Mouse (Mus musculus) gastrocnemius, adult 2 months (tissue): ENCODE data around the gene Cideb. TPM values are rescaled to one million over a fixed set of nuclear protein-coding genes. Genes with fewer than 3 reads are reported as not detected.

Experiments used
- DNase-seq: peaks from one replicate; pipeline ENCODE4 v3.0.0; 2022
- H3K27ac ChIP-seq: fragments of 200-600 bp; 2 replicates; pipeline ENCODE4 v1.8.1; 2022; ENCODE audit warnings: mild to moderate bottlenecking
- H3K4me3 ChIP-seq: fragments of 200-600 bp; 2 replicates; pipeline ENCODE4 v1.8.1; 2022; ENCODE audit warnings: mild to moderate bottlenecking, moderate library complexity
- CTCF ChIP-seq: fragments of 200-600 bp; IDR thresholded peaks from 2 replicates; pipeline ENCODE4 v1.8.1; 2022; ENCODE audit warnings: antibody characterized with exemption, mild to moderate bottlenecking, moderate library complexity
- intact Hi-C: fragments of 180-260 bp; cut with DNase I; formaldehyde crosslinking; loops from one replicate; pipeline ENCODE4 v1.15.1; 2025
- total RNA-seq, 2 experiments: library from RNA; stranded (reverse); gene quantifications; 2 replicates each; pipeline ENCODE4 v1.2.3; 2021

Cideb gene
- total RNA-seq, 2 experiments from 2014 or later = not detected

DNA sequence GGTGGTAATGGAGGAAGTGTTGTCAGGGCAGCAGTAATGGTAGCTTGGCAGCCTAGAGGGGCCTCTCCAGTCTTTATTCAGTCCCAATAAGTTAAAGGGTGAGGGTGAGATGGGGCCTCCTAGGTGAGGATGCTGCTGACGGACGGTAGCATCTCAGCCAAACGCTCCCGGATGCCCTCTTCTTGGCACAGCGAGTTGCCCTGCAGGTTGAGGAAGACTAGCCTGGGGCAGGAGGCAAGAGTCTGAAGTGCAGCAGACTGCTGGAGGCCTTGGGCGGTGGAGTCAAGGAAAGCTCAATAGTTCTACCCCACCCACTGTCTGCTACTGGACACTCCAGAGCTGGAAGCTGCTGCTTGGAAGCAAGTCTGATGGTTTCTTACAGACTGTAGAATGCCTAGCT, 42.0 kb downstream of the Cideb start:
- no peak overlapping the region for H3K4me3 ChIP-seq
- TF ChIP-seq CTCF = no peak
- no peak overlapping the region for H3K27ac ChIP-seq
- intact Hi-C loops = no loop called here
- DNase-seq = no peak

DNA sequence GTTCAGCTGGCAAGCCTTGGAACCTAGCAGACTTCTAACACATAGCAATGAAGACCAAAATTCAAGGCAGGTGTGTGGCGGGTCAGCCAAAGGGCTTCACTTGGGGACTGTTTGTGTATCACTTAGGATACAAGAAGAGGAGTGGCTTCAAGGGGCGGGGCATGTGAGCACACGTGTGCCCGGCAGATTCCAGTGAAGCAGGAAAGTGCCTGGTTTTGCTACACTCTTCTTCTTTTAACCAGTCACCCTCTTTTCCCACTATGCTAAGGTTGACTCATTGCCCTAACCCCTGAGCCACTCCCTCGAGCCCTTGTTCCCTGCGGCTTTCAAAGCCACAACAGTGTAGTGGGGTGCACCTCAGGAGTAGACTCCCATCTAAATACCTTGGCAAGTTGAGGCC, 43.4 kb downstream of the Cideb start:
- intact Hi-C loops = no loop called here
- no peak for DNase-seq
- H3K4me3 ChIP-seq = no peak overlapping the region
- no peak overlapping the region for H3K27ac ChIP-seq
- no peak for TF ChIP-seq CTCF

DNA sequence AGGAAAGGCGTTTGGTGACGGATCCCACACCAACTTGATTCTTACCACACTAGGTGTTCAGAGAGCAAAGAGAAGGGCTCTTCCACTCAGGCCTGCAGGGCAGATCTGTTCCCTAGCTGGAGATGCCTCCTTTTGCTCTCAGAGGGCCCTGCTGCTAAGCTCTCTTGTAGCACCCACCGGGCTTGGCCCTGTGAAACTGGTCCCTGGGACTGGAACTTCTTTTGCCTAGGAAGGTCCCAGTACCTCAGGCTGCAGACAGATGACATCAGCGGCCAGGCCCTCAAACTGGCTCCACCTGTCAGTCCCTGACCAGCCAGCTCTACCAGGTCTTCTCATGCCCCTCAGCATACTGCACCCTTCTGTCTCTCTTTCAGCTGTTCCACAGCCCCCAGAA, 44.5 kb downstream of the Cideb start, which contains the start of gene Tgm1:
Tgm1 (minus strand) TSS at position 198 of the 394 bp plus-strand sequence.
- no peak for TF ChIP-seq CTCF
- intact Hi-C loops = no loop called here
- Histone ChIP-seq H3K4me3 (peak within 1 kb of the TSS; percentile 48), H3K27ac (no peak within 1 kb of the TSS)
- no peak for DNase-seq

DNA sequence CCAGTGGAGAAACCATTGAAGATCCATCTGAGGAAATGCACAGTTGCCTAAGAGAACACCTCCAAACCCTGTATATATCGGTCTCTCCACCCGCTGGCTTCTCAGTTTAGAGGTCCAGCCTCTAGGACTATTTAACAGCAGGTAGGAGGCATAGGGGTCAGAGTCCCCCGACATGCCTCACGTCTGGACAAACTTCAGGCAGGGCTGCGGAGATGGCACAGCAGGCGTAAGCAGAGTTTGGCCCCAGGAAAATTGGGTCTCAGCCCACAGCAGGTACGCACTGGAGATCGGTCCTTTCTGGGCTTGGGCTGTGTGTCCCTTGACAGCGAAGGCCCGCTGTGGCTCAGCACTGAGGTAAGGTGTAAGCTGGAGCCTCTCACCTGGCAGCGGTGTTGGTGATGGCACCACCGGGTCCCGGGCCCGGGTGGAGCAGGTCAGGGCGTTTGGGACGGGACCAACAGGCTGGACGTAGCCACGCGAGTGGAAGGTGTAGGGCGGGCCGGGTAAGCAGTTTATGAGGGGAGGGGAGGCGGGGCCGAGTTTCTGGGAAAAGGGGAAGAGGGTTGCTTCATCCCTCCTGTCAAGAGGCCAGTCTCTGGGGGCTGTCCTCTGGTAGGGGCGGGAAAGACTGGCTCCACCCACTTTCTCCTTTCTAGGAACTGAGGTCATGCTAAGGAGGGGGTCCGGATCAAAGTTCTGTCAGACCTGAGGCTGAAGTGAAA, 45.1 kb downstream of the Cideb start:
- peak; percentile 53 for DNase-seq
- Histone ChIP-seq H3K27ac (no peak overlapping the region), H3K4me3 (peak overlapping the region; percentile 48)
- no peak for TF ChIP-seq CTCF
- intact Hi-C loops = no loop called here

DNA sequence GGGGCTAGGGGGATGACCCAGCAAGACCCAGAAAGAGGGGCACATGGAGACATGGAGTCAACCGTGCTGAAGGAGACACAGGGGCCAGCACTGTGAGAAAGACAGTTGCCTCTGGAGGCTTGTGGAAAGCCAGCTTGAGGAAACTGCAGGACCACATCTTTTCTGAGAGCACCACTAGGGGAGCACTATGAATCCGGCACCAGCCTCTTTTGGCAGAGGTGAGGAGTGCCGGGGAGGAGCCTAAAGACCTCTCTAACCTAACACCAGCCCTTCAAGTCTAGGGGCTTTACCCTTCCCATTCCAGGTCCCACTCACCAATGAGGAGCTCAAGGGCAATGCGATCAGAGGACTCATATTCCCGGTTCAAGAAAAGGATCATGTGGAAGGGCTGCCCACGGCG, 46.5 kb downstream of the Cideb start:
- no peak overlapping the region for H3K4me3 ChIP-seq
- intact Hi-C loops = no loop called here

DNA sequence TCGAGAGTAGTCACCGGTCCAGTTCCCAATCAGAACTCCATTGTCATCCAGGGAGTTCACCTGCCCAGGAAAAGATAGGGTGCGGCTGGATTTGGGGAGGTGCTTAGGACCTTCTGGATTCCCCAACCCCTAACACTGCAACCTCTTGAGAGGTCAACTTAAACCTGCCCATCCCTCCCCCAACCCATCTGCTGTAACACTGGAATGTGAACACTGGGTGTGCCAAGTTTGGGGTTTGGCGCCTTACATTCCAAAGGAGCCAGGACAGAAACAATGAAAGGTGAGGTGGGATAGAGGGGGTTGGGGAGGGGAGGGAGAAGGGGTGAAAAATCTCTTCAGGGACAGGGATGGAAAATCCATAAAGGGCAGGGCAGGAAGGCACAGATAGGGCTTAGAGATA, 48.7 kb downstream of the Cideb start:
- DNase-seq = no peak
- no peak overlapping the region for H3K27ac ChIP-seq
- H3K4me3 ChIP-seq = no peak overlapping the region
- TF ChIP-seq CTCF = no peak
- intact Hi-C loops = no loop called here

More for the DNA sequence above, 46.5 kb downstream of the Cideb start:
- no peak for DNase-seq
- no peak overlapping the region for H3K27ac ChIP-seq
- TF ChIP-seq CTCF = no peak

DNA sequence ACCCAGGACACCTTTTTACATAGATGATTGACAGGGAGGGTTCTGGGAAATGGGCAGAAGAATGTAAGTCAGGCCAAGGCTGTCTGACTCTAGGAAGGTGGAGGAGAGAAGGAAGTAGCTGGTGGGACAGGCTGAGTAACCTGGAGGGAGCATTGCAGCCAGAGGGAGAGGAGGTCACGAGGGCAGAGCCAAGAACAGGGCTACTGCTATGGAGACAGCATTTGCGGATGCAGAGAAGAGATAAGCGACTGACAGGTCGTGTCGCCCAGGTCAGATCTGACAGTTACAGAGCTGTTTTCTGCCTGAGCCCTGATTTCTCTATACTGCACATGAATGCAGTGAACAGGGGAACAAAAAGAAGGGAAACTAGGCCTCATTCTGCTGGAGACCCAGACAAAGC, 50.9 kb downstream of the Cideb start:
- no peak overlapping the region for H3K4me3 ChIP-seq
- H3K27ac ChIP-seq = no peak overlapping the region
- DNase-seq = no peak
- no peak for TF ChIP-seq CTCF
- intact Hi-C loops = no loop called here

DNA sequence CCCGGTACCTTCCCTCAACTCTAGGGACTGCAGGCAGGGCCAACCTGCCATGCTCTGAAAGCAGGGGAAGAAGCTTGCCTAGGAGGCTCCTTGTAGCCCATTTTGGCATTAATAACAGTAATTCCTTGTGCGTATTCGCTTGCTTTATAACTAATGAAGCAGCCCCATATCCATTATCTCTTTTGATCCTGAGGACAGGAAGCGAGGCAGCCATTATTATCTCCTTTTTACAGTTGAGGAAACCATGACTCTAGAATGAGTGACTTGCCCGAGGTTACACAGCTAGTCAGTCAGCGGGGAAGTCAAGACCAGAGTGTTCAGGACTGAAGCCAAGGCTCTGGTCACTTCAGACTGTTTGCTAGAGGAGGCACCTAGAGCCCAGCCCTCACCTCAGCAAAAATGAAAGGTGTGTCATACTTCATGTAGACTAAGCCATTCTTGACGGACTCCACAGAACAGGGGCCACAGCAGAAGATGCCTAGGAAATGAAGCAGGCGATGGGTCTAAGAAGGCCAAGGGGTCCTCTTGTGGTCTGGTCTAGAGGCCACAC, 52.1 kb downstream of the Cideb start:
- intact Hi-C loops = no loop called here
- H3K4me3 ChIP-seq = no peak overlapping the region
- TF ChIP-seq CTCF = no peak

More for the DNA sequence above, 52.1 kb downstream of the Cideb start:
- DNase-seq = no peak
- no peak overlapping the region for H3K27ac ChIP-seq

Other genes starting within 250 kb of the Cideb start
- gene Cpne6, start 248.0 kb downstream of the Cideb start, total RNA-seq = not detected
- not detected for gene Nrl, start 233.5 kb downstream of the Cideb start, total RNA-seq
- 1 to 10 TPM; 3.5 to 4.2 TPM for gene Pck2, start 218.2 kb downstream of the Cideb start, total RNA-seq
- gene Dcaf11, start 198.5 kb downstream of the Cideb start, total RNA-seq = 100 to 1,000 TPM; 129 to 133 TPM
- not detected for gene A730061H03Rik, start 198.1 kb downstream of the Cideb start, total RNA-seq
- gene Fitm1, start 182.8 kb downstream of the Cideb start, total RNA-seq = 100 to 1,000 TPM; 282 to 334 TPM
- gene Psme1, start 180.3 kb downstream of the Cideb start, total RNA-seq = 10 to 100 TPM; 53.3 to 75.5 TPM
- gene Emc9, start 173.2 kb downstream of the Cideb start, total RNA-seq = 10 to 100 TPM; 30.3 to 45.2 TPM
- 10 to 100 TPM; 33.8 to 54.8 TPM for gene Psme2, start 167.3 kb downstream of the Cideb start, total RNA-seq
- gene Rnf31, start 166.8 kb downstream of the Cideb start, total RNA-seq = 10 to 100 TPM; 17.1 to 20.4 TPM
- 1 to 10 TPM; 4.7 to 5.1 TPM for gene Irf9, start 154.9 kb downstream of the Cideb start, total RNA-seq
- gene Rec8, start 140.4 kb downstream of the Cideb start, total RNA-seq = not detected
- gene Ipo4, start 122.5 kb downstream of the Cideb start, total RNA-seq = 10 to 100 TPM; 73.2 to 81.0 TPM
- 1 to 10 TPM; 1.1 to 2.3 TPM for gene Gm49378, start 120.6 kb downstream of the Cideb start, total RNA-seq
- gene Tm9sf1, start 114.7 kb downstream of the Cideb start, total RNA-seq = 10 to 100 TPM; 15.0 to 21.3 TPM
- gene Tssk4, start 108.3 kb downstream of the Cideb start, total RNA-seq = under 1 TPM; 0.20 to 0.28 TPM
- 10 to 100 TPM; 17.4 to 23.8 TPM for gene Mdp1, start 98.0 kb downstream of the Cideb start, total RNA-seq
- gene Gmpr2, start 86.5 kb downstream of the Cideb start, total RNA-seq = 1 to 10 TPM; 2.4 to 3.1 TPM
- gene Nedd8, start 86.3 kb downstream of the Cideb start, total RNA-seq = 100 to 1,000 TPM; 188 to 211 TPM
- 10 to 100 TPM; 10.4 to 13.1 TPM for gene Tinf2, start 76.6 kb downstream of the Cideb start, total RNA-seq
- gene Tgm1, start 44.5 kb downstream of the Cideb start, total RNA-seq = under 1 TPM in 1 of 2 experiments, not detected in 1; 0.11 TPM
- 10 to 100 TPM in 1 of 2 experiments, 1 to 10 TPM in 1; 9.8 to 10.6 TPM for gene Rabggta, start 36.2 kb downstream of the Cideb start, total RNA-seq
- gene Dhrs1, start 12.8 kb downstream of the Cideb start, total RNA-seq = 10 to 100 TPM; 29.1 to 33.0 TPM
- 10 to 100 TPM in 1 of 2 experiments, 1 to 10 TPM in 1; 9.8 to 10.4 TPM for gene Nop9, start 12.8 kb downstream of the Cideb start, total RNA-seq
- not detected for gene Ltb4r2, start 3.0 kb upstream of the Cideb start, total RNA-seq
- gene Ltb4r1, start 7.5 kb upstream of the Cideb start, total RNA-seq = under 1 TPM in 1 of 2 experiments, not detected in 1; 0.18 TPM
- 10 to 100 TPM in 1 of 2 experiments, 1 to 10 TPM in 1; 6.8 to 10.1 TPM for gene Adcy4, start 25.6 kb upstream of the Cideb start, total RNA-seq
- gene Ripk3, start 30.4 kb upstream of the Cideb start, total RNA-seq = 1 to 10 TPM in 1 of 2 experiments, under 1 TPM in 1; 0.64 to 1.1 TPM
- gene Nfatc4, start 64.7 kb upstream of the Cideb start, total RNA-seq = 1 to 10 TPM; 3.4 to 3.8 TPM
- 1 to 10 TPM; 1.6 to 2.0 TPM for gene Nynrin, start 95.6 kb upstream of the Cideb start, total RNA-seq
- not detected for gene Cbln3, start 125.9 kb upstream of the Cideb start, total RNA-seq
- 1 to 10 TPM; 6.4 to 8.1 TPM for gene Khnyn, start 126.5 kb upstream of the Cideb start, total RNA-seq
- 100 to 1,000 TPM; 113 to 127 TPM for gene Sdr39u1, start 141.8 kb upstream of the Cideb start, total RNA-seq
- 1 to 10 TPM in 1 of 2 experiments, under 1 TPM in 1; 0.99 to 3.2 TPM for gene Cma1, start 186.2 kb upstream of the Cideb start, total RNA-seq
- under 1 TPM in 1 of 2 experiments, not detected in 1; 0.28 TPM for gene Cma2, start 192.5 kb upstream of the Cideb start, total RNA-seq